Comparison of ENCODE assay signal across 12 mouse cellular contexts in genomic region chr13:101915542-101915941, GRCm38 (mm10).
DNase-seq lines count a peak whose midpoint lies in the region; ATAC-seq and TF ChIP-seq lines count a peak whose summit lies in the region.
"Had no signal": no experiment of that assay in that cellular context is flagged by ENCODE, and none has a peak within 500 bp of the region (broad histone marks: within the 10 kb centered on the region; RNA-seq: fewer than 3 reads in every experiment).

No protein-coding gene starts in this region.

- TF ChIP-seq POLR2A in liver, adult 2 months (IDR thresholded peaks at IDR 0.05; ENCODE audit: extremely low read depth, insufficient read depth, low read length) = no peak

- no peaks in the 10 kb centered on the region for H3K9me3 ChIP-seq in forebrain, postnatal 0 days (ENCODE audit: low read length)
- no peaks in the 10 kb centered on the region for H3K9me3 ChIP-seq in forebrain, embryonic 10.5 days
- no peaks in the 10 kb centered on the region for H3K9me3 ChIP-seq in liver, embryonic 11.5 days (ENCODE audit: control insufficient read depth, low read length)
- no peaks in the 10 kb centered on the region for H3K9me3 ChIP-seq in embryonic facial prominence, embryonic 14.5 days (ENCODE audit: control insufficient read depth, low read length)

- no peak overlapping the region for H3K4me3 ChIP-seq in forebrain, postnatal 0 days (ENCODE audit: low read depth, low read length)
- H3K4me3 ChIP-seq in forebrain, embryonic 10.5 days = no peak overlapping the region
- no peak overlapping the region for H3K4me3 ChIP-seq in liver, adult 2 months (ENCODE audit: insufficient read depth, low read depth, low read length)
- no peak overlapping the region for H3K4me3 ChIP-seq in liver, embryonic 11.5 days (ENCODE audit: low read depth, low read length)
- H3K4me3 ChIP-seq in embryonic facial prominence, embryonic 14.5 days (ENCODE audit: low read depth, low read length) = no peak overlapping the region
- H3K4me3 ChIP-seq: layer of hippocampus, adult 2 months had no signal

- no peak for TF ChIP-seq CTCF in forebrain, postnatal 0 days (IDR thresholded peaks at IDR 0.05; ENCODE audit: low read depth)
- TF ChIP-seq CTCF in liver, adult 2 months (IDR thresholded peaks at IDR 0.05; ENCODE audit: low read depth, low read length) = no peak

- 31% methylated on average over 6 of the region's 6 CpGs for WGBS in forebrain, postnatal 0 days
- WGBS in forebrain, embryonic 10.5 days = 59% methylated on average over 6 of the region's 6 CpGs
- 29% methylated on average over 6 of the region's 6 CpGs for WGBS in liver, adult 2 months
- WGBS in liver, embryonic 11.5 days = 73% methylated on average over 6 of the region's 6 CpGs
- 66% methylated on average over 6 of the region's 6 CpGs for WGBS in embryonic facial prominence, embryonic 14.5 days

- H3K27ac ChIP-seq in forebrain, postnatal 0 days (ENCODE audit: low read depth, low read length) = no peak overlapping the region
- no peak overlapping the region for H3K27ac ChIP-seq in forebrain, embryonic 10.5 days
- peak overlapping the region; percentile 68 for H3K27ac ChIP-seq in liver, adult 2 months (replicated peaks; ENCODE audit: insufficient read depth, low read depth, low read length)
- no peak overlapping the region for H3K27ac ChIP-seq in liver, embryonic 11.5 days (ENCODE audit: low read depth, low read length)
- no peak overlapping the region for H3K27ac ChIP-seq in embryonic facial prominence, embryonic 14.5 days (replicated peaks; ENCODE audit: low read depth, low read length)
- H3K27ac ChIP-seq: layer of hippocampus, adult 2 months; liver, embryonic 14.5 days had no signal

- no peaks in the 10 kb centered on the region for H3K27me3 ChIP-seq in forebrain, postnatal 0 days (ENCODE audit: insufficient read depth, low read length)
- no peaks in the 10 kb centered on the region for H3K27me3 ChIP-seq in forebrain, embryonic 10.5 days (ENCODE audit: poor library complexity, severe bottlenecking)
- no peaks in the 10 kb centered on the region for H3K27me3 ChIP-seq in liver, adult 2 months (ENCODE audit: control insufficient read depth, insufficient read depth, low read length)
- no peaks in the 10 kb centered on the region for H3K27me3 ChIP-seq in liver, embryonic 11.5 days (replicated peaks; ENCODE audit: control insufficient read depth, insufficient read depth, low read length)
- no peaks in the 10 kb centered on the region for H3K27me3 ChIP-seq in embryonic facial prominence, embryonic 14.5 days (replicated peaks; ENCODE audit: control insufficient read depth, insufficient read depth, low read length)

- no peak for DNase-seq in forebrain, postnatal 0 days
- no peak for DNase-seq in forebrain, embryonic 10.5 days (ENCODE audit: extremely low spot score, low spot score)
- peak; percentile 61 for DNase-seq in liver, adult 2 months (ENCODE audit: extremely low read depth, low read depth, low spot score)
- DNase-seq in liver, embryonic 11.5 days (ENCODE audit: low spot score) = no peak
- peak; percentile 58 for DNase-seq in embryonic facial prominence, embryonic 14.5 days (ENCODE audit: low spot score)
- DNase-seq in lung, postnatal 14 days = peak; percentile 10
- no peak for DNase-seq in spleen, adult 18-20 months
- DNase-seq in cerebellum, postnatal 14 days = no peak
- DNase-seq: B cell, adult 2 months; cerebellum, adult 11 months had no signal

- ATAC-seq in forebrain, postnatal 0 days = 0 out of 2 replicates have a peak, but pooled peaks have one; percentile 1
- no peak for ATAC-seq in liver, embryonic 11.5 days (replicated peaks; ENCODE audit: low FRiP score)
- ATAC-seq in embryonic facial prominence, embryonic 14.5 days (ENCODE audit: low read depth) = peak; percentile 55; the same call in 1 of the 2 replicates

- H3K79me2 ChIP-seq in liver, adult 2 months (ENCODE audit: control insufficient read depth, insufficient read depth, low read length) = no peaks in the 10 kb centered on the region

- peaks cover 9% of the 10 kb centered on the region; the same call in 1 of the 2 replicates for H3K4me1 ChIP-seq in forebrain, postnatal 0 days (ENCODE audit: insufficient read depth)
- peaks cover 5% of the 10 kb centered on the region for H3K4me1 ChIP-seq in forebrain, embryonic 10.5 days
- peaks cover 14% of the 10 kb centered on the region for H3K4me1 ChIP-seq in liver, adult 2 months (ENCODE audit: control insufficient read depth, insufficient read depth, low read length)
- H3K4me1 ChIP-seq in liver, embryonic 11.5 days (replicated peaks; ENCODE audit: control insufficient read depth, insufficient read depth, low read length) = no peaks in the 10 kb centered on the region; the same call in 1 of the 2 replicates
- peaks cover 17% of the 10 kb centered on the region for H3K4me1 ChIP-seq in embryonic facial prominence, embryonic 14.5 days (ENCODE audit: control insufficient read depth, insufficient read depth, low read length)

- H3K4me2 ChIP-seq in forebrain, postnatal 0 days (ENCODE audit: low read depth) = no peak overlapping the region
- H3K4me2 ChIP-seq in liver, embryonic 11.5 days = no peak overlapping the region
- H3K4me2 ChIP-seq in embryonic facial prominence, embryonic 14.5 days (ENCODE audit: low read depth, low read length) = no peak overlapping the region

- H3K36me3 ChIP-seq in forebrain, postnatal 0 days (ENCODE audit: insufficient read depth) = no peaks in the 10 kb centered on the region
- no peaks in the 10 kb centered on the region for H3K36me3 ChIP-seq in forebrain, embryonic 10.5 days (replicated peaks)
- no peaks in the 10 kb centered on the region for H3K36me3 ChIP-seq in liver, adult 2 months (ENCODE audit: control insufficient read depth, insufficient read depth, low read length)
- no peaks in the 10 kb centered on the region for H3K36me3 ChIP-seq in liver, embryonic 11.5 days (ENCODE audit: control insufficient read depth, insufficient read depth, low read length)
- H3K36me3 ChIP-seq in embryonic facial prominence, embryonic 14.5 days (ENCODE audit: control insufficient read depth, insufficient read depth, low read length) = no peaks in the 10 kb centered on the region

- no peak overlapping the region for H3K9ac ChIP-seq in forebrain, postnatal 0 days
- H3K9ac ChIP-seq in liver, adult 2 months (ENCODE audit: low read depth, low read length) = peak overlapping the region; percentile 4; the same call in 1 of the 2 replicates
- no peak overlapping the region for H3K9ac ChIP-seq in liver, embryonic 11.5 days (ENCODE audit: low read depth, low read length)
- no peak overlapping the region for H3K9ac ChIP-seq in embryonic facial prominence, embryonic 14.5 days (ENCODE audit: low read depth, low read length)
- H3K9ac ChIP-seq: liver, embryonic 14.5 days had no signal

Comparison
In these comparisons a context has a peak if more than half of its experiments do, and no peak if none do; other contexts are left out.
1. DNase-seq: peak in liver, adult 2 months (single experiment), embryonic facial prominence, embryonic 14.5 days (single experiment) and lung, postnatal 14 days (single experiment); none in forebrain, postnatal 0 days (single experiment), forebrain, embryonic 10.5 days (single experiment), liver, embryonic 11.5 days (single experiment), spleen, adult 18-20 months (0 of 2) and cerebellum, postnatal 14 days (0 of 2).